Mouse (Mus musculus) thymus, postnatal 10 days (tissue): Measurements from ENCODE around the gene Spaar.

Experiments
- DNase-seq, 2 experiments: peaks; one replicate each; pipeline ENCODE4 v3.0.0; 2021; ENCODE audit warnings: low spot score in 2 of 2

Gene Spaar

DNA sequence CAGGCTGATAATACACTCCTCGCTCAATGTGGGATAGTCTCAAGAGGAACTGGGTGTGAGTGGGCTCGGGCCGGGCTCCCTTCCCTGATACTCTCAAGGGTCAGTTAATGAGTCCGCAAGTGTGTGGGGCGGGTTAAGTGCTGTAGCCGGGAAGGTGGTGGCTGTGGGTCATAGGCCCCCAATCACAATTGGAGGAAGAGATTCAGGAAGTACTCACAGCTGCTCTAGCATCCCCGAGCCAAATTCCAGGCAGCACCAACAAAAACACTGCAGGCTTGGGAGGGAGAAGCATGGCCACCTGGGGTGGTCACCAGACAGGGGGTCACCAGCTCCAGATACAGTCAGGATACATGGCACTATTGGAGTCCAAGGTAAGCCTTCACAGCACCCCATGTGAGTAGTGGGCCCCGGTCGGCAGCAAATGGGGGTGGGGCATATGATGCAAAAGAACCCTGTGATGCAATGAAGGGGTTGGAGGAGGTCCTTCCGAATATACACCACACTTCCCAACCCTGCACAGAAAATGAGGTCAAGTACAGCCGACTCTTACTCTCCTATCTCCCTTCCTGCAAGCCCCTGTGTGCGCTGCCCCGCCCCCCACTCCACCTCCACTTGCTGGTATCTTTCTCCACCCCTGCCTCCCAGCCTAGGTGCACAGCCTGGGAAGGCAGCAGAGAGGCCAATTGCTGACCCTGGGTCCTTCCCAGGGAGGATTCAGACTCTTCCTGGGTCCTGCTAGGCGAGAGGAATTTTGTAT, at the start of gene Spaar:
TSS of gene Spaar (plus strand) at position 241 of the 757 bp plus-strand sequence.
- DNase-seq, result no peak

DNA sequence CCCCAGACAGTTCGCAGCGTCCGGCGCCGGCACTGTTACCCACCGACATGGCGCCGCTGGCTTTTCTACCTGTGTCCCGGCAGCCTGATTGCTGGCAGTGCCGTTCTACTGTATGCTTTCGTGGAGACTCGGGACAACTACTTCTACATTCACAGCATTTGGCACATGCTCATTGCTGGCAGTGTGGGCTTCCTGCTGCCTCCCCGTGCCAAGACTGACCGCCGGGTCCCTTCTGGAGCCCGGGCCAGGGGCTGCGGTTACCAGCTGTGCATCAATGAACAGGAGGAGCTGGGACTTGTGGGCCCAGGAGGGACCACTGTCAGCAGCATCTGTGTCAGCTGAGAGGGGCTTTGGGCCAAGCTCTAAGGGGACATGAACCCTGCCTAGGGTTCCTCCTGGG, 39.8 kb upstream of the Spaar start:
- no peak for DNase-seq

DNA sequence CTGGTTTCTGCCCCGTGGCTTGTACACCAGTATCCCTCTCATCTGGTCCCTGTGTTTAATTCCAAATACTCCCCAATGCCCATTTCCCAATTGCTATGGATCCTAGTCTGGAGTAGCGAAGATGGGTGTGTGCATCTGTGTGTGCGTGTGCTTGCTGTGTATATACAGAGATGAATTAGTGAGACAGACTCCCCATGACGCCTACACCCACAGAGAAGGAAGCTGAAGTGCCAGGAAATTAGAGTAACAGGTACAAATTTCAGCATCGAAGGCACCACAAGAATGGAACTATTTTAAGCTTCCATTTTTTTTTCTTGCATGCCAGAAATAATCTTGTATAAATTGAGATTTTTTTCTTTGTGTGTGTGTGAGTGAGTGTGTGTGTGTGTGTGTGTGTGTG, 38.8 kb upstream of the Spaar start:
- no peak for DNase-seq

DNA sequence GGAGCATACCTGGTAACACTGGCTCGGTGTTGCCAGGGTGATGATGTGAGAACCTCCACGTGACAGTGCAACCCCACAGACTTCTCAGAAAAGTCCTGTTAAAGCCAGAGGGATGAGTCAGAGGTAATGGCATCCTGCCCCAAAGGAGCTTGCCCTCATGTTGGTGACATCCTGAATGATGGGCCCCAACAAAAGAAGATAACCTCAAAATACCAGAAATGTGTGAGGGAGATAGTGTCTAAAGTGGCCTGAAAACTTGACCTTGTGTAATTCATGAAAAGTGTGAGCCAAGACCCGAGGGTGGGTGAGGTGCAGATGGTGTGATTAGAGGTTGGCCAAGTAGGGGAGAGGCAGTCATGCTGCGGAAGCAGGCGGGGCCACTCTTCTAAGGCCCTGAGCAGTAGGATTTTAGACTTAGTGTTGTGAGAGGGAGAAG, 36.0 kb upstream of the Spaar start:
- no peak for DNase-seq

GRCm38 (mm10) chr4:43694439-43695248, 35.2 kb upstream of the Spaar start:
- no peak for DNase-seq

GRCm38 (mm10) chr4:43695249-43695671, 34.6 kb upstream of the Spaar start:
- DNase-seq, result no peak

DNA sequence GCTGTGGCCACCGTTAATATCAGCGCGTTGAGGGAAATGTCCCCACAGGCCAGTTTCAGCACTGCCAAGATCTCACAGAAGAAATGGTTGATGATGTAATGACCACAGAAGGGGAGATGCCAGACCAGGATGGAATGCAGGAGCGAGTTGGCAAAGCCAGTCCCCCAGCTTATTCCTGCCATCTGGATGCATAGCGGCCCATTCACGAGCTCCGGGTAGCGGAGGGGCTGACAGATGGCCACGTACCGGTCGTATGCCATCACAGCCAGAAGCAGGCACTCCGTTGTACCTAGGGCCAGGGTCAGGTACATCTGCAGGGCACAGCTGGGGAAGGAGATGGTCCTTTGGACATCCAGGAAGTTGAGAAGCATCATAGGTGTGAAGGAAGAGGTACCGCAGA, 33.3 kb upstream of the Spaar start:
- DNase-seq, result no peak

DNA sequence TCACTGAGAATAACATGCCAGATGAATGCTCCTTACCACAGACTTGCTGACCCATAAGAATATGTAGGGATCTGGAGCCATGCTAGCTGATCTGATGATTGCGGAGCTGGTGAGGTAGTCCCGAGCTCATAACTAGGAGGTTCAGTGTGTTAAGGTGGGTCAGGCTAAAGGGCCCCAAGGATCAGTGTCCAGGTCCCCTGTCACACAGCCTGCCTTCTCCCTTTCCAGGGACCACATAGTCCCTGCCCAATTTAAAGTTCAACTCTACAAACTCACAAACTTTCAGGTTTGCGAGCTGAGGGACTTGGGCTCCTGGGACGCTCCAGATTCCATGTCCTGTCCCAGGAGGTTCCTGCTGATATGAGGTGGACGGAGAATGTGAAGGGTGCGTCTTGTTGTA, 29.1 kb upstream of the Spaar start, which contains the start of gene Olfr70:
TSS of gene Olfr70 (minus strand) at position 101 of the 400 bp plus-strand sequence.
- DNase-seq, result no peak

DNA sequence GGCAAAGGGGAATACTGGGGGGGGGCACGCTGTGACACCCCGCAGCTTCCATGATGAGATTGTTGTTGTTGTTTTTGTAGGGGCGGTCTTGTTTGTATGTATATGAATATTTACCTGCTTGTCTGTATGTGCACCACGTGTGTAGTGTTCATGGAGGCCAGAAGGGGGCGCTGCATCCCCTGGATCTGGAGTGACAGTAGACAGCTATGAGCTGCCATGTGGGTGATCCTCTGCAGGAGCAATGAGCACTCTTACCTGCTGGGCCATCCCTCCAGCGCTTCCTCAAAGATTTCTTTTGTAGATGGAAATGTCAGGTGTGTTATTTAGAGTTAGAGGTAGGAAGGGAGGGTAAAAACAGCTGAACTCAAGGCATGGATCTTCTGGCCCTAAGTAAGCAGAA, 26.4 kb upstream of the Spaar start:
- no peak for DNase-seq

GRCm38 (mm10) chr4:43703851-43704250, 26.0 kb upstream of the Spaar start:
- no peak for DNase-seq

- DNase-seq, result no peak
Observed at GRCm38 (mm10) chr4:43705991-43706390, 23.8 kb upstream of the Spaar start.

DNA sequence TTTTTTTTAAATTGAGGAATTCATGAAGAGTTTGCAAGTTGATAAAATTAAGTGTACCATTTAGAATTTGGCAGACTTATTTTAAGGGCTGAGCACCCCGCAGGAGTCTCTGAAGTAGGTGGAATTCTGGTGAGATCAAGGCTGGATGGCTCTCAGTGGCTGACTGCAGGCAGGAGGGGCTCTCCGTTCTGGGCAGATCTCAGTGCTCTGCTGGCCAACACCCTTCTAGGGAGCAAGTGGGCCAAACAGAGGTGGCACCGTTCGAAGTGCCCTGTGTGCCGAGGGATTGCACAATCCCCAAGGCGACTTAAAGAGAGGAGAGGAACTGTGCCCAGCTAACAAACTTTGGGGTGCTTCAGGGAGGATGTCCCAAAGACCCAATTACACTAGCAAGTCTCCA, 20.0 kb upstream of the Spaar start, which contains the start of gene Olfr71:
TSS of gene Olfr71 (minus strand) at position 387 of the 400 bp plus-strand sequence.
- no peak for DNase-seq

GRCm38 (mm10) chr4:43711821-43712220, 18.0 kb upstream of the Spaar start:
- DNase-seq, result peak; percentile 27 to 78

DNA sequence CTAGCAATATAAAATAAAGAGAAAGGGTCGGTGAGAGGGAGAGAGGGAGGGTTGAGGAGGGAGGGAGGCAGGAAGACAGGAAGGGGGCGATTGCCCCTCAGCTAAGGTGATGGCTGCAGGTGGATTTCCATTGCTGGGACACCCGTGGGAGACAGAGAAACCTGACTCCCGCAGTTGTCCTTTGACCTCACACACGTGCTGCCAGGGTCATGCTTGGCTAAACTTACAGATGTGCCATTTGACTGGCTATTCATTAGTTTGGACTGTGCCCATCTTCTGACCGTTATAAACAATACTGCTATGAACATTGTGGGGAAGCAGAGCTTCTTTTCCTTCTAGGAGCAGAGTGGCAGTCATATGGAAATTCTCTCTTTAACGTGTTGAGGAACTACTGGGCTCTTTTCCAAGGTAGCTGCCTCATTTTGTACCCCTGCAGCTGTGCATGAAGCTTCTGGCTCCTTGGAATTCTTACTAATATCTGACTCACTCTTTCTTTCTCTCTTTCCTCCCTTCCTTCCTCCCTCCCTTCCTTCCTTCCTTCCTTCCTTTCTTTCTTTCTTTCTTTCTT, 16.1 kb upstream of the Spaar start:
- no peak for DNase-seq

DNA sequence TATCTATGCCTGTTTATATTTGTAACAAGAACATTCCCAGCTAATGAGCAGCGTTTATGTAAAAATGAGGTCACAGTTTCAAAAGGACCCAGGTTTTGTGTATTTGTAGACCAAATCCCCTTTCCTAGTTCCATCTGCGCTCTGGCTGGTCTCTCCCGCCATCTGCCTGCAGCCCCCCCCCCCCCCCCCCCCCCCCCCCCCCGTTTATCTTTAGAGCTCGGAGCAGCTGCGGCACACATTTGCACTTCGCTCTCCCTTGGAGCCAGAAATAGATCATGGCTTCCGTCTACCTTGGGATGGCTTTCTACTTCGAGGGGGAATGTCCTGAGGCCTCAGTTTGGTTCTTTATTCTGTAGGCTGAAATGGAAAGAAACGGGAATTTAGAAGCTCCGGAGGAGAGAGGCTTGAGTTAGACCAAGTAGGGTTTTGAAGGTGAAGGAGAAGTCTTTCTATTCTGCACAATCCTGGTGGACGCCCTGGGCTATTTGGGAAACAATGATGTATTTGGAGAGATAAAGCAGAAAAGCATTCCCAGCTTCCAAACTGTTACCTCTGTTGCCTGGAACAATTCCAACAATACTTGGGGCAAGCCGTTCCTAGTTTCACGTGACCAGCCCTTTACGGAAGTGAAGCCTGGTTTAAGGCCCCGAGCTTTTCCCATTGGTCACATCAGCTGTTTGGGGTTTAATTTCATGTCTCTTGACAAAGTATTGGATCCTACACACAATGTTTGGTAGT, 9.2 kb upstream of the Spaar start:
- DNase-seq, result no peak

DNA sequence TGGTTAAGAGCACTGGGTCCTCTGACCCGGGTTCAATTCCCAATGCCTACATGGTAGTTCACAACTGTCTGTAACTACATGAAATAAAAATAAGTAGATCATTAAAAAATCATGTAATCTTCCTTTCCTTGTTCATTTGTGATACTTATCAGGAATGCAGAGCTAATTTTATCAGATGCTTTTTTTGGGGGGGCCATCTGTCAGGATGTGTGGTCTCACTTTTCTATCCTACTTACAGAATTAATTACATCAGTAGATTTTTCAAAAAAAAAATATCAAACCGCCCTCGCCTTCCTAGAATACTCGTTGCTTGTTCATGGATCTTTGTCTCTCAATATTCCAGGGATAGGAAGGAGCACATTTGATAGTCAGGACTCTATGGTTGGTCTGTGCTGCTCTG, 7.6 kb upstream of the Spaar start:
- DNase-seq, result no peak

GRCm38 (mm10) chr4:43724764-43725163, 5.1 kb upstream of the Spaar start:
- no peak for DNase-seq

GRCm38 (mm10) chr4:43726228-43726993, 3.4 kb upstream of the Spaar start:
- DNase-seq, result no peak

DNA sequence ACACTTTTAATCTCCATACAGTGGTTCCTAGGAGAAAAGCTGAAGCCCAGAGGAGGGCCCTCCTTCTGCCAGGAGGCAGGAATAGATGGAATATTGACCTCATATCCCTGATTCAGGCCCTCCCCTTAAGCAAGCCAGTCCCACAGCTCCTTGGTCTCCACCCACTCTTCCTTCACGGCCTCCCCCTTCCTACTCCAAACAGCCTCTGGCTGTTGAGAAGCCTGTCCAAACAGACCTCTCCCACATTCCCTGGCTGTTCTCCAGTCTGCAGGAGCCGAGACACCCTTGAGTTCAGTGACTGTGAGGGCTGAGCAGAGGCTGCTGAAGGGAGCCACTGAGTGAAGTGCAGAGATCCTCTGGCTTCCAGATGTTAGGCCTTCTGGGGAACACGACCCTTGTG, 2.8 kb upstream of the Spaar start, which contains the start of gene Hrct1:
TSS of gene Hrct1 (plus strand) at position 194 of the 400 bp plus-strand sequence.
- DNase-seq, result no peak

- DNase-seq, result no peak
Observed at GRCm38 (mm10) chr4:43727718-43728575, 1.9 kb upstream of the Spaar start.
